Comparison of ENCODE assay signal across 8 mouse cellular contexts in the genomic region with DNA sequence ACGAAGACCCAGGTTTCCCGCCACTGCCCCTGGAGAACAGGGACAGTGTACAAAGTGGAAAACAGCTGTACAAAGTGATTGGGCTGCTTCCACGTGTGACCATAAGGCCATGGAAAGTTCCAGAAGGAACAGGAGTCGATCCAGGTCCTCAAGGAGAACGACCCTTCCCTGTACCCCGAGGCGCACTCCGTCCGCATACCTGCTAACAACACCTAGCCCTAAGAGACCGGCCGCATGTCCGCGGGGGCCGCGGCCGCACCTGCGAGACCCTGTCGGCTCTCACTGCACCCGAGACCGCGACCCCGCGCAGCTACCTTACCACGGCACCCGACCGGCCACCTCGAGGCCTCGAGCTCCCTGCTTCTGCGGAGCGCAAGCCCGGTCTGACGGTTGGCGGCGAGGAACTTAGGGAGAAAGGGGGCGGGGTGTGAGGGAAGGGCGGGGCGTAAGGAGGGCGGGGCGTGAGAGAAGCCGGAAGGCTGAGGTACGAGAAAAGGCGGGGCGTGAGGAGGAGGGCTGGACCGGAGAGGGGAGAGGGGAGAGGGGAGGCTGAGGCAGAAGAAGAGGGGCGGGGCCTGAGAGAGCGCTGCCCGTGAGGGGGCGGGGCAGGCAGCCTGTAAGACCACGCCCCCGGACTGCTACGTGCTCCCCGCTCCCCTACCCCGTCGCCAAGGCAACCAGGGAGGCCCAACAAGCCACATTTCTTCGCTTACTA. TPM values are rescaled to one million over a fixed set of nuclear protein-coding genes. Genes with fewer than 3 reads are reported as not detected.
DNase-seq lines count a peak whose midpoint lies in the region; ATAC-seq and TF ChIP-seq lines count a peak whose summit lies in the region.

A gene (minus strand): TSS at position 413 of the 715 bp plus-strand sequence.

- no peak for TF ChIP-seq CTCF in lung, adult 2 months (IDR thresholded peaks at IDR 0.05; ENCODE audit: insufficient read depth, low read length)

- peaks cover 10% of the 10 kb centered on the region for H3K4me1 ChIP-seq in forebrain, embryonic 13.5 days
- no peaks in the 10 kb centered on the region; the same call in 1 of the 2 replicates for H3K4me1 ChIP-seq in lung, adult 2 months (ENCODE audit: control insufficient read depth, insufficient read depth, low read length)
- peaks cover 14% of the 10 kb centered on the region for H3K4me1 ChIP-seq in neural tube, embryonic 15.5 days

- peak within 1 kb of the TSS; percentile 48 for H3K4me3 ChIP-seq in forebrain, embryonic 13.5 days
- H3K4me3 ChIP-seq in lung, adult 2 months (replicated peaks; ENCODE audit: extremely low read depth, low read depth, low read length): peak within 1 kb of the TSS; percentile 12
- peak within 1 kb of the TSS; percentile 50 for H3K4me3 ChIP-seq in neural tube, embryonic 15.5 days (replicated peaks)

- DNase-seq in B cell, adult 2 months: peak; percentile 71 to 75
- peak; percentile 6 for DNase-seq in c-Kit-negative CD71-positive TER-119-positive erythroid progenitor cells, embryonic 14.5 days (ENCODE audit: low read depth, low spot score)
- DNase-seq in heart, postnatal 25 days (ENCODE audit: low spot score): peak; percentile 20
- DNase-seq in large intestine, adult 2 months (ENCODE audit: low read depth, low spot score): peak; percentile 33
- DNase-seq in lung, adult 2 months: peak; percentile 51
- peak; percentile 31 for DNase-seq in telencephalon, adult 2 months (ENCODE audit: low read depth, low spot score)

- intact Hi-C loops in heart, postnatal 25 days (cut with DNase I): no loop called here

- no peaks in the 10 kb centered on the region for H3K27me3 ChIP-seq in forebrain, embryonic 13.5 days
- no peaks in the 10 kb centered on the region for H3K27me3 ChIP-seq in neural tube, embryonic 15.5 days (replicated peaks)

- no peaks in the 10 kb centered on the region for H3K36me3 ChIP-seq in forebrain, embryonic 13.5 days (ENCODE audit: poor library complexity, severe bottlenecking)
- H3K36me3 ChIP-seq in neural tube, embryonic 15.5 days: no peaks in the 10 kb centered on the region

- no peak within 1 kb of the TSS for H3K27ac ChIP-seq in forebrain, embryonic 13.5 days
- H3K27ac ChIP-seq in neural tube, embryonic 15.5 days (replicated peaks): no peak within 1 kb of the TSS

- H3K4me2 ChIP-seq in forebrain, embryonic 13.5 days: peak within 1 kb of the TSS; percentile 72
- peak within 1 kb of the TSS; percentile 82 for H3K4me2 ChIP-seq in neural tube, embryonic 15.5 days

- 18% methylated on average over 39 of the region's 55 CpGs for WGBS in forebrain, embryonic 13.5 days
- 15% methylated on average over 48 of the region's 55 CpGs for WGBS in large intestine, adult 2 months
- WGBS in lung, adult 2 months: 13% methylated on average over 50 of the region's 55 CpGs
- WGBS in neural tube, embryonic 15.5 days: 12% methylated on average over 51 of the region's 55 CpGs

- no peak for TF ChIP-seq POLR2A in lung, adult 2 months (IDR thresholded peaks at IDR 0.05; ENCODE audit: borderline replicate concordance, extremely low read depth, low read depth, low read length)

- H3K9me3 ChIP-seq in forebrain, embryonic 13.5 days (replicated peaks): no peaks in the 10 kb centered on the region
- no peaks in the 10 kb centered on the region for H3K9me3 ChIP-seq in neural tube, embryonic 15.5 days (replicated peaks)

- peak within 1 kb of the TSS; percentile 57 for H3K9ac ChIP-seq in forebrain, embryonic 13.5 days
- H3K9ac ChIP-seq in neural tube, embryonic 15.5 days (replicated peaks): peak within 1 kb of the TSS; percentile 46

- ATAC-seq in forebrain, embryonic 13.5 days: peak; percentile 92
- ATAC-seq in neural tube, embryonic 15.5 days (ENCODE audit: low FRiP score): peak; percentile 95

RNA-seq across cellular contexts. Expression of the gene that starts here (rescaled TPM):
- polyA plus RNA-seq in forebrain, embryonic 13.5 days (2015; fragmentation: Nextera tagmentation; extraction: Ambion mirVana): 0.47 and 0.99 TPM in 2 replicates
- not detected for total RNA-seq in heart, postnatal 25 days (2021)
- 0.05 and 0.11 TPM in 2 replicates for polyA plus RNA-seq in large intestine, adult 2 months (2012; rRNA removed)
- polyA plus RNA-seq in lung, adult 2 months (2012; rRNA removed): 0.33 and 0.37 TPM in 2 replicates
- 0.31 and 0.54 TPM in 2 replicates for polyA plus RNA-seq in neural tube, embryonic 15.5 days (2015; fragmentation: Nextera tagmentation; extraction: Ambion mirVana)

Comparison
In these comparisons a context has a peak if more than half of its experiments do, and no peak if none do; other contexts are left out.
1. Peak in ATAC-seq, H3K4me3 ChIP-seq, H3K9ac ChIP-seq and H3K4me2 ChIP-seq in forebrain, embryonic 13.5 days; RNA of the gene not detected or under 1 TPM.
2. Peak in DNase-seq in heart, postnatal 25 days; RNA of the gene not detected or under 1 TPM.
3. Peak in DNase-seq in large intestine, adult 2 months; RNA of the gene not detected or under 1 TPM.
4. Peak in DNase-seq and H3K4me3 ChIP-seq in lung, adult 2 months; RNA of the gene not detected or under 1 TPM.
5. Peak in ATAC-seq, H3K4me3 ChIP-seq, H3K9ac ChIP-seq and H3K4me2 ChIP-seq in neural tube, embryonic 15.5 days; RNA of the gene not detected or under 1 TPM.
6. DNase-seq: peak in every context shown above with its lines; median percentile 73 in B cell, adult 2 months; 51 in lung, adult 2 months; 33 in large intestine, adult 2 months; 31 in telencephalon, adult 2 months; 20 in heart, postnatal 25 days; 6 in c-Kit-negative CD71-positive TER-119-positive erythroid progenitor cells, embryonic 14.5 days.